8 mouse cellular contexts compared by ENCODE assay signal in the genomic region with DNA sequence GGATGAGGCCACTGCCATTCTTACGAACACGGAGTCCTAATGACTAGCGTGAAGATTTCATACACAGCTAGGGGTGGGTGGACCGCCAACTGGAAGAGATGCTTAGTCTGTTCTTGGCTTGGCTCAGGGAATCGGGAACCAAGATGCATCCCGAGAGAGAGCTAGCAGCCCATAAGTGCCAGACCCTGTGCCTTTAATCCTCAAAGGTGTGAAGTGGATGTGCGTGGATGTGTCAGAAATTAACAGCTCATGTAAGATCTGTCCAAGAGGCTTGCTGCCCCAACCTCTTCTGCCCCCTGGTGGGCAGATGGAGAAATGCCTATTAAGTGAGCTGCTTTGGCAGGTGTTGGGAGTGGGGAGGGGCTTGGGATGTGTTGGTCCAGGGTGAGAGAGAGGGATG. TPM values are rescaled to one million over a fixed set of nuclear protein-coding genes. Genes with fewer than 3 reads are reported as not detected.
DNase-seq lines count a peak whose midpoint lies in the region; ATAC-seq and TF ChIP-seq lines count a peak whose summit lies in the region.

No protein-coding gene starts in this region.

- in situ Hi-C loops in ES-E14 (cut with MboI; ENCODE audit: low sequenced_read_pairs in 2 of 2, unreplicated experiment in 2 of 2), result no loop called here

- H3K27ac ChIP-seq in ES-E14 (ENCODE audit: insufficient read depth, low read depth, low read length, poor library complexity, severe bottlenecking), result no peak overlapping the region
- H3K27ac ChIP-seq in midbrain, postnatal 0 days (ENCODE audit: low read depth, low read length), result no peak overlapping the region

- no peak overlapping the region for H3K4me2 ChIP-seq in midbrain, postnatal 0 days (ENCODE audit: low read depth, low read length, poor library complexity, severe bottlenecking)

- H3K9me3 ChIP-seq in ES-E14 (ENCODE audit: control insufficient read depth, insufficient read depth, low read depth, low read length), result no peaks in the 10 kb centered on the region
- H3K9me3 ChIP-seq in midbrain, postnatal 0 days (ENCODE audit: low read length), result no peaks in the 10 kb centered on the region

- no peaks in the 10 kb centered on the region for H3K36me3 ChIP-seq in ES-E14 (ENCODE audit: control insufficient read depth, insufficient read depth, low read length, poor library complexity, severe bottlenecking)
- no peaks in the 10 kb centered on the region for H3K36me3 ChIP-seq in midbrain, postnatal 0 days (ENCODE audit: insufficient read depth, low read length)

- H3K4me3 ChIP-seq in ES-E14 (ENCODE audit: insufficient read depth in 1 of 2, low read depth in 1 of 2, low read length in 2 of 2, poor library complexity in 1 of 2, severe bottlenecking in 1 of 2), result no peak overlapping the region
- H3K4me3 ChIP-seq in midbrain, postnatal 0 days (ENCODE audit: low read depth, low read length), result no peak overlapping the region

- peak; percentile 60 for DNase-seq in layer of hippocampus, adult 11-12 months (ENCODE audit: low spot score)
- no peak for DNase-seq in layer of hippocampus, postnatal 36 days
- peak; percentile 56 for DNase-seq in ES-E14 (ENCODE audit: low read depth, low spot score)
- peak; percentile 84 for DNase-seq in brain, adult 2 months (ENCODE audit: low read depth, low spot score)
- DNase-seq in frontal cortex, postnatal 36 days (ENCODE audit: low spot score in 2 of 2), result peak; percentile 60 to 73
- peak; percentile 47 to 85 for DNase-seq in kidney, postnatal 36 days
- DNase-seq in midbrain, postnatal 0 days (ENCODE audit: low spot score), result peak; percentile 41

- no peak for ATAC-seq in midbrain, postnatal 0 days (ENCODE audit: low FRiP score)
- ATAC-seq in erythroblast, adult 5-6 weeks (replicated peaks; ENCODE audit: low FRiP score, poor library complexity, severe bottlenecking), result no peak

- peak; percentile 80 for TF ChIP-seq CTCF in midbrain, postnatal 0 days (IDR thresholded peaks at IDR 0.05)

- no peak overlapping the region for H3K9ac ChIP-seq in ES-E14 (ENCODE audit: insufficient read depth, low read depth, low read length, poor library complexity, severe bottlenecking)
- no peak overlapping the region for H3K9ac ChIP-seq in midbrain, postnatal 0 days (replicated peaks; ENCODE audit: low read length, poor library complexity, severe bottlenecking)

- H3K27me3 ChIP-seq in midbrain, postnatal 0 days (ENCODE audit: insufficient read depth, low read length), result no peaks in the 10 kb centered on the region

- no peaks in the 10 kb centered on the region for H3K4me1 ChIP-seq in ES-E14 (ENCODE audit: control insufficient read depth in 2 of 2, insufficient read depth in 2 of 2, low read length in 2 of 2, poor library complexity in 1 of 2)
- H3K4me1 ChIP-seq in midbrain, postnatal 0 days (ENCODE audit: insufficient read depth, low read length), result no peaks in the 10 kb centered on the region

- WGBS in midbrain, postnatal 0 days, result 66% methylated on average over 7 of the region's 7 CpGs

TF ChIP-seq in ES-E14, 5 proteins besides CTCF, POLR2A, EP300 and RAD21:
- no peak for TF ChIP-seq ZNF384 (IDR thresholded peaks at IDR 0.05; ENCODE audit: low read depth, low read length)
- TF ChIP-seq CHD2 (IDR thresholded peaks at IDR 0.05; ENCODE audit: low read depth, low read length), result no peak
- TF ChIP-seq ZC3H11A (IDR thresholded peaks at IDR 0.05; ENCODE audit: borderline replicate concordance, low read depth, low read length), result 0 out of 2 replicates have a peak, but pooled peaks have one; percentile 3

RNA-seq across cellular contexts. Expression of a gene that starts 20.8 kb away (rescaled TPM):
- total RNA-seq in layer of hippocampus, postnatal 36 days (2021), result 10 to 100 TPM; 59.6 to 61.7 TPM
- total RNA-seq in ES-E14 (2012; rRNA removed), result 3.0 and 5.3 TPM in 2 replicates
- 24.6 and 33.2 TPM in 2 replicates for total RNA-seq in midbrain, postnatal 0 days (2014; rRNA removed)
- polyA plus RNA-seq in midbrain, postnatal 0 days (2015; fragmentation: Nextera tagmentation; extraction: Ambion mirVana), result 14.2 and 17.1 TPM in 2 replicates
- 2.3 and 10.8 TPM in 2 replicates for total RNA-seq in erythroblast, adult 5-6 weeks (2015; ENCODE audit: low replicate concordance)
- total RNA-seq in erythroblast, adult 5-6 weeks (2017; ENCODE audit: low replicate concordance), result 1.2 and 1.7 TPM in 2 replicates

RNA-seq across cellular contexts. Expression of a gene that starts 40.2 kb away (rescaled TPM):
- total RNA-seq in layer of hippocampus, postnatal 36 days (2021), result under 1 TPM; 0.07 to 0.08 TPM
- total RNA-seq in ES-E14 (2012; rRNA removed), result 0.45 and 1.0 TPM in 2 replicates
- total RNA-seq in midbrain, postnatal 0 days (2014; rRNA removed), result 0.44 TPM in 1 of 2 replicates, not detected in the other
- polyA plus RNA-seq in midbrain, postnatal 0 days (2015; fragmentation: Nextera tagmentation; extraction: Ambion mirVana), result 0.06 and 0.09 TPM in 2 replicates
- total RNA-seq in erythroblast, adult 5-6 weeks (2015; ENCODE audit: low replicate concordance), result not detected in 2 replicates
- not detected in 2 replicates for total RNA-seq in erythroblast, adult 5-6 weeks (2017; ENCODE audit: low replicate concordance)

RNA-seq across cellular contexts. Expression of a gene that starts 56.7 kb away (rescaled TPM):
- total RNA-seq in layer of hippocampus, postnatal 36 days (2021), result 10 to 100 TPM; 15.8 to 18.9 TPM
- 6.6 and 8.7 TPM in 2 replicates for total RNA-seq in ES-E14 (2012; rRNA removed)
- total RNA-seq in midbrain, postnatal 0 days (2014; rRNA removed), result 25.1 and 32.4 TPM in 2 replicates
- 27.3 and 29.2 TPM in 2 replicates for polyA plus RNA-seq in midbrain, postnatal 0 days (2015; fragmentation: Nextera tagmentation; extraction: Ambion mirVana)
- total RNA-seq in erythroblast, adult 5-6 weeks (2015; ENCODE audit: low replicate concordance), result 12.7 and 21.1 TPM in 2 replicates
- total RNA-seq in erythroblast, adult 5-6 weeks (2017; ENCODE audit: low replicate concordance), result 0.42 TPM in 1 of 2 replicates, not detected in the other

Comparison
In these comparisons a context has a peak if more than half of its experiments do, and no peak if none do; other contexts are left out.
1. DNase-seq: peak in layer of hippocampus, adult 11-12 months (single experiment), ES-E14 (single experiment), brain, adult 2 months (single experiment), frontal cortex, postnatal 36 days (2 of 2), kidney, postnatal 36 days (2 of 2) and midbrain, postnatal 0 days (single experiment); none in layer of hippocampus, postnatal 36 days (0 of 2).